Mouse (Mus musculus) retina, postnatal 1 day (tissue): ENCODE data around the gene Clint1.

ENCODE experiments used
- DNase-seq: peaks from one replicate; pipeline ENCODE4 v3.0.0-alpha.2; 2012

Clint1 gene

GRCm38 (mm10) chr11:45886596-45886995, 34.7 kb downstream of the Clint1 start:
- DNase-seq: no peak

DNA sequence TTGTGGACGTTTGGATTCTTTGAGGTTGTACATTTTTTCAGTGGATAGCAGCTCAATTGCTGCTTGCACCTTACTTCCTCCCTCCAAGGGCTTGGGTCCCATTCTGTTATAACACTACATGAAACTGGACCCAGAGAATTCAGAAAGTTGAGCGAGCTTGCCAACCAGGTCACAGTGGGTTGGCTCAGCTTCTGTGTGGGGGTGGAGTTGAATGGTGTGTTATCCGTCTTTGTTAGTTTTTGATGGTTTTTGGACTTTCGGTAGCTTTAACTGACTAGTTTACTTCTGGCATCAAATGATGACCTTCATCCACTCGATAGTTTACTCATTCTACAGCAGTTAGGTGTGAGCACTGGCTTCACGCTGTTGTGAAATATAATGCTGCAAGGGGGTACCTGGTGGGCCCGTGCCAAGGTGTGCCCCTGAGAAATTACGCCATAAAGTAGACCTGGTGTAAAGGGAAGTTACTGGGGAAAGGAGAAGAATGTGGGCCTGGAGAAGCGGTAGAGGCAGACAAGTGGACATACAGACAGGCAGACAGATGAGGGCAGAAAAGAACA, 36.7 kb downstream of the Clint1 start:
- DNase-seq: no peak

DNA sequence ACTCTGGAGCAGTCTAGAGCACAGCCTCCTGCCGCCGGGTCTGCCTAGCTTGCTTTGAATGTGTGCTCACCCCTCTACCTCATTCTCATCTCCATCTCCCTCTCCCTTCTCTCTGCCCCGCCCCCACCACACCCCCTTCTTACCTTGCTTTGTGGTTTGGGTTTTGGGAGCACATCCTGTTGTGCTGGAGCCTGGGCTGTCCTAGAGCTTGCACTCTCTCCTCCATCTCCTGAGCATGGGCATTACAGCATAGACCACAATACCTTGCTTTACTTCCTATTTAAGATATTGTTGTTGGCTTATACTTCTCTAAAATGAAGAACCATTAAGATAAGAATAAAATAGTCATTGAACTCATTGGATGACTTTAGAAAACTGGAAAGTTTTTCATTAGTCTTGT, 38.1 kb downstream of the Clint1 start:
- DNase-seq: no peak

GRCm38 (mm10) chr11:45890423-45890822, 38.6 kb downstream of the Clint1 start:
- DNase-seq: no peak

- DNase-seq: no peak
Measured at GRCm38 (mm10) chr11:45892861-45893360, 41.1 kb downstream of the Clint1 start.

DNA sequence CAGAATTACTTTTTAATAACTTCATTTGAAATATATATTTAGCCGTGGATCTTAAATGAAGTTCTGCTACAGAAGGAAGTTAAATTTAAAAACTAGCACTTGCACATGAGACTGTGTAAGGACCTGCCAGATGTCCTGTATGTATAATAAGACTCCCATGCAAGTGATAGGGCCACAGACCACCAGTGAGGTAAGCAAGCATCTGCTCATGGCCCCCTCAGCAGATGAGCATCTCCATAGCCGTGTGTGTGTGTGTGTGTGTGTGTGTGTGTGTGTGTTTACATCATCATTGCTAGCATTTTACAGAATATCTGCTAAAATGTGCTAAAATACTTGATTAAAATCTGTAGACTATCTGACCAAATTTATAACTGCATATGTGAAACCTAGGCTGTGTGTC, 45.5 kb downstream of the Clint1 start:
- DNase-seq: no peak

DNA sequence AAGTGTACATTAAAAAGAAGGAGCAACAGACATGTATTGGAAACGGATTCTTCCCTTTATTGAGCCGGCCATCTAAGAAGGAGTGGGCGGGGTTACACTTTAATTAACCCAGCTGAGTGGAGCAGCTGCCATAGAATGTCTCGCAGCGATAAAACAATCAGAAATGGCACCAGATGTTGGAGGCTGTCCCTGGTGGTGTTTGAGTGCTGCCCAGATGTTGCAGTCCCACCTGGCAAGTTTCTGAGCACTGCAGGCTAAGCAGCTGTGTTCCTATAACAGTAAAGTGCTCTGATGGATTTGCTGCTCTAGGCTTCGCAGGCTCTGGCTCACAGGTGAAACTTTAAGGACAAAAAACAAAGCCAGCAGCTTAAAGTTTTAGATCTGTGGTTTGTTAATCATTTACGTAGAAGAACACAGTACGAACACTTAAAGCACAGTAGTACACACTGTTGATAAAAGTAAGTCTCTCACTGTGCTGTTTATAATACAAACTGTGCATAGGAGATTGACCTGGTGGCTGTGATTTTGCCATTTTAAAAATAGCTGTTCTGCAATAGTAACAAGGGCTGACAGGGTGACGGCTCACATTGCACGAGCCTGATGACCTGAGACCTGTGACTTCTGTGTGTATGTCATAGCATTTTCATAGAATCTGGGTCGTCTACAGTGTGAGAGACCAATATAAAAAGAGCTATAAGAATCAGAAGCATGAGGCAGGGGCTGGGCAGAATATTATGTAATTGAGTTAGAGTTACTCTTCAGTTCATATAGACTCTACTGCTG, 48.6 kb downstream of the Clint1 start:
- DNase-seq: no peak

- DNase-seq: no peak
Measured at GRCm38 (mm10) chr11:45906109-45906786, 54.4 kb downstream of the Clint1 start.

DNA sequence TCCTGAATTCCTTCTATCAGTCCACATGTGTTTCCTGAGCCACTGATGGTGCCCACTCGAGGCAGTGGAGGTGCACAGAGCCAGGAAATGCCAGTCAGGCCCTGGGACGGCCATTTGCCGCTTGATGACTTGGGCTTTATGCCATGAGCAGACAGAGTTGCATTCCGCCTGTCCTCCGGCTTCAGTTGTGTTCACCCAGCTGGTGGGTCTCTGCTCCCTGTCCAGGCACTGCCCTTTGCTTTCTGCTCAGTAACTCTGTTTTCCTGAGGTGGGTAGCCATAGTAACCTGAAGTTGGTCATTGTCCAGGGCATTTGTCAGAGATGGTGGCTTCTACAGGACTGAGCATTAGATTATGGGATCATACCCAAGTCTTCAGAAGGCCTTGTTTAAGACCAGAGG, 55.5 kb downstream of the Clint1 start:
- DNase-seq: no peak

GRCm38 (mm10) chr11:45908070-45908469, 56.2 kb downstream of the Clint1 start:
- DNase-seq: no peak

DNA sequence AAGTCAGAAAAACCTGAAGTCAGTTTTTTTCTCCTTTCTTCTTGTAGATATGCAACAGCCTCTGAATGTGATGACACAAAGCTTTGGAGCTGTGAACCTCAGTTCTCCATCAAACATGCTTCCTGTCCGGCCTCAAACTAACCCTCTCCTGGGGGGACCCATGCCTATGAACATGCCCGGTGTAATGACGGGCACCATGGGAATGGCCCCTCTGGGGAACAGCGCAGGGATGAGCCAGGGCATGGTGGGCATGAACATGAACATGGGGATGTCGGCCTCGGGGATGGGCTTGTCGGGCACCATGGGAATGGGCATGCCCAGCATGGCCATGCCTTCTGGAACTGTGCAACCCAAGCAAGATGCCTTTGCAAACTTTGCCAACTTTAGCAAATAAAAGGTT, 57.0 kb downstream of the Clint1 start:
- no peak for DNase-seq

DNA sequence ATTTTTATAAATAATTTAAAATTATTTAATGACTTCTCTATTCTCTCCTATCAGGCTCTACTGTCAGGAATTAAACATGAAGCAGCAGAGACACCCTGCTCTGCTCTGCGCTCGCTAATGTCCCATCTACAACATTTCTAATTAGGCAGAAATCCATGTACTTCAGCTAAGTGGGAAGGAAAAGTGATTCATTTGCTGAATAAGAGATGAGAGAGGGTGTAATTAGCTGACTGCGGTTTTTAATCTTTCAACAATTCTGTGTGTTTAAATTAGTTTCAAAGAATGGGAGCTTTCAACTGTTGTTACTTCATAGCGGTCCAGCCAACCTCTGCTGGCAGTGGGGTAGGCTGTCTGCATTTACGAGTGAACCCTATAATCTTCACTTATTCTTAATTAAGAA, 58.9 kb downstream of the Clint1 start:
- DNase-seq: no peak

- DNase-seq: no peak
Measured at GRCm38 (mm10) chr11:45916196-45916595, 64.3 kb downstream of the Clint1 start.

DNA sequence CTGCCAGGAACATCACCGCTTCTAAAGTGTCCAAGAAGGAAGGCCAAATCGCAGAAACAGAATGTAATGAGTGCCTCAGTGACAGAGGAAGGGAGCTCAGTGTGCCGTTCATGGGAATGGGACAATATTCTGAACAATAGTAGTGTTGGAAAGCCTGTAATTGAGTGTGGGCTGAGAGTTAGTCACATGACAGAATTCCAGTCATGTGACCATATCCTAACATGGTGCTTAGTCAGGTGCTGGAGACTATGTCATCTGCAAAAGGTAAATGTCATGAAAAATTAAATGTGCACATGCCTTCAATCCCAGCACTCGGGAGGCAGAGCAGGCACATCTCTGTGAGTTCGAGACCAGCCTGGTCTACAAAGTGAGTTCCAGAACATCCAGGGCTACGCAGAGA, 66.2 kb downstream of the Clint1 start:
- DNase-seq: no peak

DNA sequence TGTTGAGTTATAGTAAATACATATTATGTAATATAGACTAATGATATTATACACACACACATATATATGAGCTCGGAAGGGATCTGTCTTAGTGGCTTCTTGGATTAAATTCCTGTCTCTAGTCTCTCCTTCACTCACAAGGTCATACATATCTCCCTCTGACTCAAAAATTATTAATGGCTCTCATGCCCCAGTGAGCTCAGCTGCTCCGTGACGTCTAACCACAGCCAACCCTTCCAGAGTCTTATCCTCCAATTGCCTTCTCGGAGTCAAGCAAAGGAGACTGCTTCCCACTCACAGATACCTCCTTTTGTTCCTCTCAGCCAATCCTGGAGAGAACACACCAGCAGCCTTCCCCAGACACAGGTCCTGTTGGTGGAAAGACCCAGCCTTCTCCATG, 67.0 kb downstream of the Clint1 start:
- peak; percentile 33 for DNase-seq

DNA sequence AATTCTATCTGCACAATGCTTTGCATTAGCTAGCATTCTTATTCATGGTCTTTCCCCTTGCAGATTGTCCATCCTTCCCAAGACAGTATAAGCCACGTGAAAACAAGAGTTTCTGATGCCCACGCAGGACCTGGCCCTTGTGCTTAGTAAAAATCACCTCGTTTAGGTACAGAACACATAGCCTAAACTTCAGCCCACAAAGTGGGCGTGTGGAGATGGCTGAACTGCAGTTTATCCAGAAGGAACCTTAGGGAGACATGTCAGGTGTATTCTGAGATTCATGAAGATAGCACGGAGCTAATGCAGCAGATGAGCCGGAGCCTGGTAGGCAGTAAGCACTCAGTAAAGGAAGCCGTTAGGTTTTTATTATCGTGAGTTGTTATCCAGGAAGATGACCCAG, 69.2 kb downstream of the Clint1 start:
- DNase-seq: no peak

GRCm38 (mm10) chr11:45921480-45921898, 69.6 kb downstream of the Clint1 start:
- peak; percentile 23 for DNase-seq

DNA sequence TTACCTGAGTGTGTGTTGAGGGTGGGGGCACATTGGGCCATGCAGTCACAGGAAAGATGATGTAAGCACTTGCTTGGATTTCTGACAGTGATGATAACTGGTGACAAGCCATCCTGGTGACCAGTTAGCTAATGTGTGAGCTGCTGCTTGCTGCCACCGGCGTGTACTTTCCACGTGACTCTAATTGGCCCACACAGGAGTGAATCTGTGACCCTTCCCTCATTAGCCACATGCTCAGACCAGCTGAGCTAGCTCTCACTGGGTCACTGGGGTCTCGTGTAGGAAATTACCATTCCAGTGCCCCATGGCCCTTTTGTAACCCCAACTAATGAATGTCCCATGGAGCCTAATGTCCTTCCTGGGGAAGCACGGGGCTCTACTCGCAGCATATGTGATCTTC, 73.6 kb downstream of the Clint1 start:
- peak; percentile 77 for DNase-seq

- peak; percentile 90 for DNase-seq
Measured at GRCm38 (mm10) chr11:45926640-45927082, 74.8 kb downstream of the Clint1 start.

GRCm38 (mm10) chr11:45927456-45927855, 75.6 kb downstream of the Clint1 start:
- no peak for DNase-seq

GRCm38 (mm10) chr11:45929541-45929940, 77.7 kb downstream of the Clint1 start:
- no peak for DNase-seq

- no peak for DNase-seq
Measured at GRCm38 (mm10) chr11:45932771-45933170, 80.9 kb downstream of the Clint1 start.

GRCm38 (mm10) chr11:45937478-45937877, 85.6 kb downstream of the Clint1 start:
- DNase-seq: no peak

- no peak for DNase-seq
Measured at GRCm38 (mm10) chr11:45938917-45939316, 87.1 kb downstream of the Clint1 start.
